Mouse (Mus musculus) heart, adult 2 months (tissue): ENCODE data around the gene Bmx.

Experiments
- CTCF ChIP-seq: fragments of 200-600 bp; IDR thresholded peaks from 2 replicates; pipeline ENCODE4 v1.8.1; 2022; ENCODE audit warnings: antibody characterized with exemption, mild to moderate bottlenecking, moderate library complexity
- EP300 ChIP-seq: fragments of 200-500 bp; IDR thresholded peaks from 2 replicates; pipeline ENCODE4 v1.6.1; 2011; ENCODE audit warnings: low read depth, low read length, control low read depth; ENCODE audit not compliant: insufficient read depth

GRCm38 (mm10) chrX:164262286-164262685 lies 4.3 kb upstream of the Bmx start:
- no peak for TF ChIP-seq CTCF
- no peak for TF ChIP-seq EP300
